Mouse (Mus musculus) forebrain, postnatal 0 days (tissue): ENCODE measurements at regions not wholly inside any gene's neighbourhood (a gene's known extent, or its start where the extent isn't known, plus 50 kb on each side); places are given as distances from the start of the nearest gene placed in this dataset.
A peak's percentile ranks its signal among the peaks of the same experiment; 100 is the strongest.
"Not testable (repeated sequence)": the region's sequence is repeated elsewhere in the genome, so short reads cannot be mapped to it uniquely, and the experiment has no call there.

Source experiments
- ATAC-seq: fragments of 200-750 bp; cut with Nextera tagmentation; 2 replicates; pipeline ENCODE4 v1.8.0; 2017; ENCODE audit warnings: mild to moderate bottlenecking, moderate library complexity
- DNase-seq: peaks from one replicate; pipeline ENCODE4 v3.0.0-alpha.2; 2015
- H3K27ac ChIP-seq: fragments of 300-500 bp; sonication (generic); 2 replicates; pipeline ENCODE4 v1.5.1; 2014; ENCODE audit warnings: low read depth, mild to moderate bottlenecking, antibody characterized with exemption, low read length, moderate library complexity, mixed read lengths
- H3K27me3 ChIP-seq: fragments of 300-500 bp; sonication (generic); 2 replicates; pipeline ENCODE4 v1.6.1; 2014; ENCODE audit warnings: mild to moderate bottlenecking, low read length, mixed read lengths; ENCODE audit not compliant: insufficient read depth
- H3K36me3 ChIP-seq: fragments of 300-500 bp; sonication (generic); 2 replicates; pipeline ENCODE4 v1.6.1; 2014; ENCODE audit warnings: mild to moderate bottlenecking, moderate library complexity; ENCODE audit not compliant: insufficient read depth
- H3K4me1 ChIP-seq: fragments of 300-500 bp; sonication (generic); 2 replicates; pipeline ENCODE4 v1.6.1; 2014; ENCODE audit warnings: antibody characterized with exemption; ENCODE audit not compliant: insufficient read depth
- H3K4me2 ChIP-seq: fragments of 300-500 bp; sonication (generic); 2 replicates; pipeline ENCODE4 v1.6.1; 2014; ENCODE audit warnings: low read depth, mild to moderate bottlenecking, moderate library complexity
- H3K4me3 ChIP-seq: fragments of 300-500 bp; sonication (generic); 2 replicates; pipeline ENCODE4 v1.5.1; 2014; ENCODE audit warnings: low read depth, low read length, mixed read lengths
- H3K9ac ChIP-seq: fragments of 300-500 bp; sonication (generic); 2 replicates; pipeline ENCODE4 v1.6.1; 2014; ENCODE audit warnings: mild to moderate bottlenecking
- H3K9me3 ChIP-seq: fragments of 300-500 bp; sonication (generic); 2 replicates; pipeline ENCODE4 v1.6.1; 2016; ENCODE audit warnings: low read length
- CTCF ChIP-seq: sonication (generic); IDR thresholded peaks from 2 replicates; pipeline ENCODE4 v1.5.1; 2016; ENCODE audit warnings: antibody characterized with exemption, control low read depth, low read depth
- WGBS: fragments of 180-500 bp; shearing (Covaris S2); extraction: QIAGEN DNeasy Blood & Tissue Kit; methylation state at CpG from one replicate; pipeline ENCODE4 v1.1.7; 2014; 5-methylcytosine and 5-hydroxymethylcytosine counted together

GRCm38 (mm10) chr2:108827974-108828700 lies 452.4 kb upstream of the Kif18a start:
- Histone ChIP-seq H3K27me3 (no peaks in the 10 kb centered on the region), H3K9me3 (no peaks in the 10 kb centered on the region), H3K9ac (no peak overlapping the region), H3K4me1 (no peaks in the 10 kb centered on the region), H3K27ac (no peak overlapping the region), H3K4me3 (no peak overlapping the region), H3K4me2 (no peak overlapping the region), H3K36me3 (no peaks in the 10 kb centered on the region)
- ATAC-seq (no peak), DNase-seq (no peak)
- no peak for TF ChIP-seq CTCF
- WGBS: 27% methylated on average over 3 of the region's 3 CpGs

GRCm38 (mm10) chr2:108843855-108844254 lies 436.7 kb upstream of the Kif18a start:
- H3K9ac ChIP-seq, H3K4me3 ChIP-seq, H3K4me2 ChIP-seq, H3K4me1 ChIP-seq, DNase-seq, H3K27ac ChIP-seq, H3K27me3 ChIP-seq, H3K36me3 ChIP-seq, ATAC-seq, H3K9me3 ChIP-seq: not testable (repeated sequence)
- WGBS: 39% methylated on average over 2 of the region's 2 CpGs

DNA sequence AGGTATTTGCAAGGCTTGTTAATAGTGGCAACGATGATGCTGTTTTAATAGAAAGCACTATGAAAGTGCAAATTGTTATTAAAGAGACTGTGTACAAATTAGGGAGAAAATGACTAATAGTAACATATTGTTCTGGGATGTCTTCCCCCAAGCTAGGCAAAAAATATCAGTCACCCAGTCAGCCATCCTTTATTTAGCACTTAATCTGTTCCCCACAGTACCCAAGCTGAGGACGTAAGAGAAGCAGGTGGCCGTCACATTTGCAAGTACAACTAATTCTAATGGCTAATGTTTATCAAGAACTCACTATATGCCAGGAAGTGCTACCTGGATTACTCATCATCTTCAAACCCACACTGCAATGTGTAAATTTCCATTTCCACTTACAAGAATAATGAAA lies 432.5 kb upstream of the Kif18a start:
- DNase-seq (no peak), ATAC-seq (no peak)
- WGBS: 86% methylated on average over 3 of the region's 3 CpGs
- Histone ChIP-seq H3K27me3 (no peaks in the 10 kb centered on the region), H3K36me3 (no peaks in the 10 kb centered on the region), H3K4me3 (no peak overlapping the region), H3K9me3 (no peaks in the 10 kb centered on the region), H3K4me2 (no peak overlapping the region), H3K4me1 (no peaks in the 10 kb centered on the region), H3K27ac (no peak overlapping the region), H3K9ac (no peak overlapping the region)
- no peak for TF ChIP-seq CTCF

DNA sequence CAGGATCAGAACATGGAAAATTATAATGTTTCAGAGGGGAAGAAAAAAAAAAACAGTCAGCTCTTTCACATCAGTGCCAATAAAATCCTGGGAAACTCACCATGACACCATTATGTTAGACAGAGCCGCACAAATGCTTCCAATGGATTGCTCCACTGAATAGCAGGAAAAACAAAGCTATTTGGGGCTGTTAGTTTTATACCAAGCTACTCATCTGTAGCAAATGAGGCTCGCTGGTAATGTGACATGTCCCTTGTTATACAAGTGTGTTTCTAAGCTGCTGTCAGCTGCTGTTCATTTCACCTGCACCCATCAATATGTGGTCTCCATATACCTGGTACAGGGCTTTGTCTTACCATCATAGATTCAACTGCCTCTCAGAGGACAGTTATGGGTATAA lies 426.1 kb upstream of the Kif18a start:
- WGBS: 16% methylated on average over 2 of the region's 2 CpGs
- ATAC-seq (peak; percentile 55; the same call in 1 of the 2 replicates), DNase-seq (peak; percentile 24)
- no peaks in the 10 kb centered on the region for H3K27me3 ChIP-seq
- H3K4me3 ChIP-seq: no peak overlapping the region
- H3K9ac ChIP-seq: no peak overlapping the region
- no peaks in the 10 kb centered on the region for H3K4me1 ChIP-seq
- H3K9me3 ChIP-seq: no peaks in the 10 kb centered on the region
- H3K36me3 ChIP-seq: no peaks in the 10 kb centered on the region
- H3K4me2 ChIP-seq: no peak overlapping the region
- no peak for TF ChIP-seq CTCF
- no peak overlapping the region for H3K27ac ChIP-seq

DNA sequence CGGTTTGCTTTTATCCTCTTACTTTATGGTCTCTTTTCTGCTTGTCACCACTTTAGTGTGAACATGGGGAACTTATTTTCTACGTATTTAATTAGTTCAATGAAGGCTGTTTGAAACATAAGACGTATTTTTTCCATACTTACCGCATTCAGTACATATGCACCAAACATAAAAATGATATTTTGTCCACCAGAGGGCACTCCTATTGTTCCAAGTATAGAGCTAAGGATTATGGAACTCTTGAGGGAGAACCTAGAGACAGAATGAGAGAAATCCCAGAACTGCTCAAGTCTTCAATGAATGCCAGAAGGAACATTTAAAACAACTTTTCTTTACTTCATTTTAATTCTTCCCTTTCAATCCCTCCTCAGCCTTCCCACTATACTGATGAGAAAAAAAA lies 403.4 kb upstream of the Kif18a start:
- peak; percentile 40 for TF ChIP-seq CTCF
- no peak overlapping the region for H3K9ac ChIP-seq
- no peaks in the 10 kb centered on the region for H3K4me1 ChIP-seq
- no peak for ATAC-seq
- no peaks in the 10 kb centered on the region for H3K27me3 ChIP-seq
- 76% methylated on average over 4 of the region's 4 CpGs for WGBS
- no peak for DNase-seq
- no peaks in the 10 kb centered on the region for H3K9me3 ChIP-seq
- no peak overlapping the region for H3K4me2 ChIP-seq
- no peak overlapping the region for H3K4me3 ChIP-seq
- no peak overlapping the region for H3K27ac ChIP-seq
- no peaks in the 10 kb centered on the region for H3K36me3 ChIP-seq

GRCm38 (mm10) chr2:108877676-108878075 lies 402.9 kb upstream of the Kif18a start:
- no peak overlapping the region for H3K27ac ChIP-seq
- ATAC-seq (no peak), DNase-seq (no peak)
- 63% methylated on average over 3 of the region's 3 CpGs for WGBS
- TF ChIP-seq CTCF: no peak
- no peak overlapping the region for H3K4me3 ChIP-seq
- no peaks in the 10 kb centered on the region for H3K4me1 ChIP-seq
- no peak overlapping the region for H3K4me2 ChIP-seq
- no peaks in the 10 kb centered on the region for H3K9me3 ChIP-seq
- H3K36me3 ChIP-seq: no peaks in the 10 kb centered on the region
- H3K9ac ChIP-seq: no peak overlapping the region
- no peaks in the 10 kb centered on the region for H3K27me3 ChIP-seq

GRCm38 (mm10) chr2:108904121-108904733 lies 376.3 kb upstream of the Kif18a start:
- H3K36me3 ChIP-seq: no peaks in the 10 kb centered on the region
- no peak overlapping the region for H3K4me3 ChIP-seq
- peak; percentile 84 for ATAC-seq
- 57% methylated on average over 3 of the region's 3 CpGs for WGBS
- H3K9me3 ChIP-seq: no peaks in the 10 kb centered on the region
- H3K9ac ChIP-seq: no peak overlapping the region
- H3K4me1 ChIP-seq: no peaks in the 10 kb centered on the region
- no peak overlapping the region for H3K4me2 ChIP-seq
- peak; percentile 18 for DNase-seq
- TF ChIP-seq CTCF: no peak
- no peaks in the 10 kb centered on the region for H3K27me3 ChIP-seq
- no peak overlapping the region for H3K27ac ChIP-seq
